Comparison of ENCODE assay signal across 25 mouse cellular contexts in genomic region chr4:133119579-133119978, GRCm38 (mm10). TPM values are rescaled to one million over a fixed set of nuclear protein-coding genes. Genes with fewer than 3 reads are reported as not detected.
DNase-seq lines count a peak whose midpoint lies in the region; ATAC-seq and TF ChIP-seq lines count a peak whose summit lies in the region.
"Had no signal": no experiment of that assay in that cellular context is flagged by ENCODE, and none has a peak within 500 bp of the region (broad histone marks: within the 10 kb centered on the region; RNA-seq: fewer than 3 reads in every experiment).

No protein-coding gene starts in this region.

- no peak for TF ChIP-seq EP300 in heart, postnatal 0 days (IDR thresholded peaks at IDR 0.05; ENCODE audit: low read depth)
- TF ChIP-seq EP300 in lung, postnatal 0 days (IDR thresholded peaks at IDR 0.05) = no peak

- 0 out of 2 replicates have a peak, but pooled peaks cover 5% of the 10 kb centered on the region for H3K9me3 ChIP-seq in heart, postnatal 0 days (replicated peaks; ENCODE audit: control insufficient read depth, low read length)
- H3K9me3 ChIP-seq in lung, postnatal 0 days (ENCODE audit: low read length) = no peaks in the 10 kb centered on the region
- H3K9me3 ChIP-seq: forebrain, embryonic 15.5 days; neural tube, embryonic 12.5 days had no signal

- WGBS in heart, postnatal 0 days = 85% methylated on average over 6 of the region's 6 CpGs
- 87% methylated on average over 6 of the region's 6 CpGs for WGBS in lung, postnatal 0 days

- no peak for TF ChIP-seq CTCF in heart, postnatal 0 days (IDR thresholded peaks at IDR 0.05; ENCODE audit: low read depth)
- no peak for TF ChIP-seq CTCF in lung, postnatal 0 days (IDR thresholded peaks at IDR 0.05)

- peaks cover 16% of the 10 kb centered on the region for H3K4me1 ChIP-seq in heart, postnatal 0 days (ENCODE audit: control insufficient read depth, insufficient read depth)
- peaks cover 9% of the 10 kb centered on the region; the same call in 1 of the 2 replicates for H3K4me1 ChIP-seq in lung, postnatal 0 days (ENCODE audit: insufficient read depth, low read depth, low read length)
- H3K4me1 ChIP-seq in brown adipose tissue, adult 24 weeks (ENCODE audit: control insufficient read depth, insufficient read depth, insufficient read length, low read length) = peaks cover 30% of the 10 kb centered on the region

- H3K4me3 ChIP-seq in heart, postnatal 0 days (ENCODE audit: low read depth, low read length) = no peak overlapping the region
- no peak overlapping the region for H3K4me3 ChIP-seq in lung, postnatal 0 days (ENCODE audit: low read depth, low read length)
- H3K4me3 ChIP-seq in brown adipose tissue, adult 24 weeks (ENCODE audit: insufficient read depth, low read depth, low read length) = no peak overlapping the region
- H3K4me3 ChIP-seq: forebrain, embryonic 15.5 days; megakaryocyte, embryonic 14.5 days; neural tube, embryonic 12.5 days had no signal

- no peak for ATAC-seq in heart, postnatal 0 days (ENCODE audit: insufficient read depth, low read depth)
- ATAC-seq in lung, postnatal 0 days = no peak
- ATAC-seq: forebrain, embryonic 15.5 days; inflammation-experienced regulatory T-cells, adult 6 months; liver, postnatal 0 days had no signal

- no peak overlapping the region for H3K4me2 ChIP-seq in heart, postnatal 0 days (ENCODE audit: low read depth, low read length)
- H3K4me2 ChIP-seq in lung, postnatal 0 days (replicated peaks; ENCODE audit: low read depth, low read length) = no peak overlapping the region
- H3K4me2 ChIP-seq: forebrain, embryonic 15.5 days; hindbrain, embryonic 14.5 days; liver, embryonic 11.5 days; neural tube, embryonic 12.5 days had no signal

- peak overlapping the region; percentile 97; the same call in 1 of the 2 replicates for H3K27ac ChIP-seq in heart, postnatal 0 days (ENCODE audit: low read depth)
- 0 out of 2 replicates have a peak overlapping the region, but pooled peaks have one; percentile 32 for H3K27ac ChIP-seq in lung, postnatal 0 days (ENCODE audit: low read length)
- H3K27ac ChIP-seq in brown adipose tissue, adult 24 weeks (replicated peaks; ENCODE audit: low read depth, low read length) = peak overlapping the region; percentile 64; the same call in 1 of the 2 replicates
- H3K27ac ChIP-seq: forebrain, embryonic 15.5 days; hindbrain, embryonic 14.5 days; neural tube, embryonic 12.5 days had no signal

- H3K36me3 ChIP-seq in heart, postnatal 0 days (replicated peaks; ENCODE audit: control insufficient read depth, insufficient read depth, low read length) = no peaks in the 10 kb centered on the region
- no peaks in the 10 kb centered on the region for H3K36me3 ChIP-seq in lung, postnatal 0 days (ENCODE audit: insufficient read depth, low read length)
- H3K36me3 ChIP-seq: forebrain, embryonic 15.5 days; neural tube, embryonic 12.5 days had no signal

- no peak for DNase-seq in heart, postnatal 0 days (ENCODE audit: low spot score)
- DNase-seq in heart, adult 9 months (ENCODE audit: low spot score in 2 of 2) = no peak
- no peak for DNase-seq in lung, postnatal 0 days (ENCODE audit: low spot score)
- no peak for DNase-seq in lung, postnatal 4 days
- DNase-seq in ES-CJ7 (ENCODE audit: low read depth, low spot score) = peak; percentile 68
- DNase-seq in layer of hippocampus, adult 9-11 months = no peak
- DNase-seq: B cell, adult 2 months; cerebellum, adult 18-20 months; cerebellum, postnatal 25 days; gastrocnemius, postnatal 25 days; heart, postnatal 4 days; kidney, adult 2 months; kidney, postnatal 4 days; liver, postnatal 0 days; lung, postnatal 14 days; midbrain, embryonic 14.5 days; right cerebral cortex, postnatal 25 days had no signal

- H3K9ac ChIP-seq in heart, postnatal 0 days (replicated peaks; ENCODE audit: low read depth, low read length) = no peak overlapping the region
- no peak overlapping the region for H3K9ac ChIP-seq in lung, postnatal 0 days (replicated peaks; ENCODE audit: low read depth)
- H3K9ac ChIP-seq: forebrain, embryonic 15.5 days; hindbrain, embryonic 14.5 days; liver, postnatal 0 days; neural tube, embryonic 12.5 days had no signal

- no peaks in the 10 kb centered on the region for H3K27me3 ChIP-seq in heart, postnatal 0 days (ENCODE audit: control insufficient read depth, insufficient read depth, low read length)
- no peaks in the 10 kb centered on the region for H3K27me3 ChIP-seq in lung, postnatal 0 days (replicated peaks; ENCODE audit: insufficient read depth, low read length)
- H3K27me3 ChIP-seq: CH12.LX; forebrain, embryonic 15.5 days; neural tube, embryonic 12.5 days had no signal

RNA-seq across cellular contexts. Expression of gene Wasf2, which starts 10.7 kb away (rescaled TPM):
- 54.5 and 119 TPM in 2 replicates for total RNA-seq in heart, postnatal 0 days (2014; rRNA removed; ENCODE audit: low replicate concordance)
- 55.4 and 62.4 TPM in 2 replicates for polyA plus RNA-seq in heart, postnatal 0 days (2015; fragmentation: Nextera tagmentation; extraction: Ambion mirVana)
- polyA plus RNA-seq in lung, postnatal 0 days (2015; fragmentation: Nextera tagmentation; extraction: Ambion mirVana) = 149 and 153 TPM in 2 replicates
- polyA plus RNA-seq in brown adipose tissue, adult 24 weeks (2012; ENCODE audit: insufficient read depth, insufficient read length, missing spikeins) = 39.6 and 39.8 TPM in 2 replicates

Comparison
In these comparisons a context has a peak if more than half of its experiments do, and no peak if none do; other contexts are left out.
1. H3K27ac ChIP-seq: peak in every context shown above with its lines; median percentile 97 in heart, postnatal 0 days; 64 in brown adipose tissue, adult 24 weeks; 32 in lung, postnatal 0 days.